Mouse (Mus musculus) hindlimb bud, embryonic 11.5 days (tissue): ENCODE results near the gene Colec11.

Experiments
- DNase-seq: peaks from one replicate; pipeline ENCODE4 v3.0.0-alpha.2; 2012; ENCODE audit warnings: low read depth, low spot score; ENCODE audit errors: extremely low spot score

The Colec11 gene

DNA sequence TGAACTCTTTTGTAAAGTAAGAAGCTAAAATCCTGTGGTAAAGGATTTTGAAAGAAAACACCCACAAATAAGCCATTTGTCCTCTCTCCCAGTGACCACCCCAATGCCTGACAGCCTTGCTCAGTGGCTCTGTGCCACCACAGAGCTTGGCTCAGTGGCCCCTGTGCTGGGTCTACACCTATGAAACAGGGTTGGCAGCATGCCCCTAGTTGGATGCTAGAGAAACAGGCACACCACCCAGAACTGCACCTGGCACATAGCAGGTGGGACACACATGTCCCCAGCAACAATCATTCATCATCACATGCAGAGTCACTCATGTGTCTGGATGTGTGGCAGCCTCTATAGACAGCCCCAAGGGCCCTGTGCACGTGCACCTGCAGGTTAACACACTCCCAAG, 19.7 kb downstream of the Colec11 start:
- no peak for DNase-seq

DNA sequence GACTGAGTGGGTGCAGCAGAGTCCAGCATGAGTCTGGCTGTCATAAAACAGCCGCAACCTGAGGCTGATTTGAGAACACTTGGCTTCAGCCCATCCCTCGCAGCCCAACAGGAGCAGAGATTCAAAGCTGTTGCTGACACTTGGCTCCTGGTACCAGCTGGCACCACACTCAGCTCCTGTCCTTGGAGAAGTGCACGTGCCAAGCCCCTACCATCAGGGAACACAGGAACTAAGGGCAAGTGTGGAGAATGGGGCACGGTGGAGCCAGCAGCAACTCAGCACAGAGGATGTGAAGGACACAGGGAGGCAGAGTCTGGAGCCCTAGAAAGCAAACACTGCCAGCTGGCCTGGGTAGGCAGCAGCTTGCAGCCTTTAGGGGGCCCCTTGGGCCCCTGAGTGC, 20.9 kb downstream of the Colec11 start:
- DNase-seq = no peak

DNA sequence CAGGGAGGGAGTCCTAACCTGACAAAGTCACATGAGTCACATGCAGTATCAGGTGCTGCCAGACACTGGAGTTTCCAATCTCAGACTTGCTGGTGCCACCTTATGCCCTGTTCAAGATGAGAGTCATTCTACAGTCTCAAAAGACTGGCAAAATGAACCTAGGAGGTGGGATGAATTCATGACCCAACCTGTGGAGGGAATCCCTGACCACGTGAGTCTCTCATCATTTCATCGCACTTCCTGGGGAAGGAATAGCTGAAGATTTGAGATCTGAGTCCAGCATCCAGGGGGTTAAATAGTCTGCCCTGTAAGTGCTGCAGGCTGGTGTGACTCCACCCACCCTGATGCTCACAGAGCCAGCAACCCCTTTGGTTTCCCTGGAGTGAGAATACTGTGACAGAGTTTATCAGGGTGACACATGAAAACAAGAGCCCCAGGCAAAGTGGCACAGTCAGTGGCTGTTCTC, 24.6 kb downstream of the Colec11 start:
- DNase-seq = no peak

DNA sequence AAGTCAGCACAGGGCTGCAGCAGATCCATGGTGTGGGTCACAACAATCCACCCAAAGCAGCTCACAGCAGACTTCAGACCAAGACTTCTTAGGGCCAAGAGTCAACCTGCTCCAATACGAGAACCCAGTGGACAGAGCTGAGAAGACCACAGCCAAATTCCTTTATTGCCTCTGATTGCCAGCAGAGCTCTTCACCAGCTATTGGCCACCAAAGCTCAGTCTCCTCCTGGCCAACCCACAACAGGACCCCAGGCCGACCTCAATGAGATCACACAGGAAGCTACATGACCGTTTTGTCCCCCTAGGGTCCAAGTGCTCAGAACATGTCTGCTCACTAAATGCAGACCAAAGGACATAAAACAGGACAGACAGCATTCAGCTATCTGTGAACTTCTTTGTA, 25.1 kb downstream of the Colec11 start:
- DNase-seq = no peak

DNA sequence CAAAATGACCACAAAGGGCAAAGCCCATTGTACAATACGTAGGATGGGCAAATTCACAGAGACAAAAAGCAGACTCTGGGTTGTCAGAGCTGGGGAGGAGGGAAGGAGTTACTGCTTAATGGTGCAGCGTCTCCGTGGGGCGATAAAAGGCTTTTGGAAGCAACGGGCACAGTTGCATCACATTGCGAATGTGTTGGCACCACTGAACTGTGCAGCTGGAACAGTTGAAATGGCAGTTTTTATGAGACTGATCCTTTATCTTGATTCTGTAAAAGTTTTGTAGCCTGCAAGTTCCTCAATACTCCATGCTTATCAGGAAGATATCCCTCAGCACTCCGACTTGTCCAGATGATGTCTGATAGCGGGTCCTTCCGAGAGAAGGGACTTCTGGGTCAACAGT, 25.5 kb downstream of the Colec11 start:
- DNase-seq = no peak

DNA sequence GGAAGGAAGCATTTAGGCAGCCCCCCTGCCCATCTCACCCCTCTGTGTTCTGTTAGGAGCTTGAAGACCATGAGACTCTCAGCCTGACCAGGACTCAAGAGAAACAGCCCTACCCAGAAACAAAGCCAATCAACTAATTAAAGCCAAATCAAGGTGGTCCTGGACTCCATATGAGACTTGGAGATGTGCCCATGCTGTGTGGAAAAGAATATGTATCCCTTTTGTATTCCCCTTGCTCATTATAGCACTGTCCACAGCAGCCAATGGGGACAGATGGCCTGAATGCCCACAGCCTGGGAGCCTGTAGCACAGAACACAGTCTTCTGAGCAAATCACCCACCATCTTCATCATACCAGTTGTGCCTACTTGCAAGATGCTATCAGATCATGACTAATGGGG, 26.3 kb downstream of the Colec11 start:
- DNase-seq = no peak

DNA sequence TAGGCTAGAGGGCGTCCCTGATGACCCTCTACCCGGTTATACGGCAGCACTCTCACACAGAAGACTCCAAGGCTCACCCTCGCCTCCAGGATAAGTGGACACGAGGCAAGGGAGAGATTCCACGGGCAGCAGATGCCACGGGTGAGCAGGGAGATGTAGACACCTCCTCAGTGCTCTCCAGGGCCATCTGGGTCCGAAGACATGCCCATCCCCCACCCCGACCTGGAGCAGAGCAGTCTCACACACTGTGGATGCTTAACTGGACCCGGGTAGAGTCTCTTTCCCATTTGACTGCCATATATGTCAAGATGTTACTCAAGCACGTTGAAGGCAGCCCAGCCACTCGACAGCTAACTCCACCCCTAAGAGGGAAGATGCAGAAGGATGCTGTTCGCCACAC, 32.7 kb downstream of the Colec11 start:
- DNase-seq = no peak

DNA sequence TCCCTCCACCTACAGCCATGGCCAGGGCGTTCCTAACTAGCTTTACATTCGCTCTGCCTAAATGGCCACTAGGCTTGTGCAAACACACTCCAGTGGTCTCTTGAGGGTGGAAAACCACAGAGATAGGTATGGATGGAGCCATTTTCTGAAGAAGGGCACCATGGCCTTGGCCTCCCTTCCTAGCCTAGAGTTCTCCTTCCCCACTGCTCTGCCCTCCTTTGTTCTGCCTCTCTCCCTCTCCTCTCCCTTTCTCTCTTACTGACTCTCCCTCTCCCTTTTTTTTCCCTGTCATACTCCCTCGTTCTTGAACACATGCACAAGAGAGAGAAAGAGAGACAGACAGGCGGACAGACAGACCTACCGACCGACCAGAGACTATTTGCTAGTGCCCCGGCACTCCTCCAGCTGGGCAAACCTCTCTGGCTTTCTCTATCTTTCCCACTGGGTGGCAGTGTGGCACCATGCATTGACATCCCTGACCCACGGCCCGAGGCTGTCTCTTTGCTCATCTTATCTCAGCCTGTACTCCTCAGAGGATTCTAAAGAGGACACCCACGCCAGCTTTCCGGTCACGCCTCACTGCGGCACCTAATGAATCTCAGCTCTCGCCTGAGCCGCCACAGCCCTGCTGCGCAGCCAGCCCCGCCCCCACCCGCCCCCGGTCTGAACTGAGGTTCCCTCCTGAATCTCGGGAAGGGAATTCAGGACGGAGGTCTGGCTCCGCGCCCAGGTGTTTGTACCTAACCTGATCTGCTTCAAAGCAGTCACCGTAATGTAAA, 33.9 kb downstream of the Colec11 start:
- no peak for DNase-seq

DNA sequence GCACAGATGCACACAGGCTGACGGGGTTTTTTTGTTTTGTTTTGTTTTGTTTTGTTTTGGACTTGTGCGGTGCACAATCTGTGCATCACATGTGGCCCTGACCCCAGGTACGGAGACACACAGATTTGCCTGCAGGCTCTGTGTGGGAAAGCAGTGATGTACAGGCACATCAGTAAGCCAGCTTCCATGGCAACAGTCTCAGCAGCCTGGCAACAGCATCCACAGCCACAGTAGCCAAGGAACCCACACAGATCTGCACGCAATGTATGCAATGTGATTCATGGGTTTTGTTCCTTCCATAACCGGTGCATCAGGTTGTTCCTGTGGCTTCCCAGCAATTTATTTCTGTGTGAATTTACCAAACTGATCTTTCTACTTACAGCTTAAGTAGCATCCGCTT, 35.2 kb downstream of the Colec11 start:
- no peak for DNase-seq

DNA sequence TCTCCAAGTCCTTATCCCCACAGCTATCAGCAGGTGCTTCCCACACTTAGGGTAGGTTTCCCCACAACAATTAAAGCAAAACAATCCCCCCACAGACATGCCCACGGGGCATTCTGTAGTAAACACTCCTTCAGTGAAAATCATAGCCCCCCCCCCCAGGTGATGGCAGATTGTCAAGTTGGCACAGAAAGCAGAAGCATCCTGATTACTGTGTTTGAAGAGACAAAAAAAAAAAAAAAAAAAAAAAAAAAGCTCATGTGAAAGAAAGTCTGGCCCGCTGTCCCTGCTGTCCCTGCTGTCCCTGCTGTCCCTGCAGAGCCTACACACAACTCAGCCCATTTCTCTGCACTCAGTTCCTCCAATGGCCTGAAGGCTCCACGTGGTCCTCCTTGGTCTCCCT, 39.1 kb downstream of the Colec11 start:
- no peak for DNase-seq

DNA sequence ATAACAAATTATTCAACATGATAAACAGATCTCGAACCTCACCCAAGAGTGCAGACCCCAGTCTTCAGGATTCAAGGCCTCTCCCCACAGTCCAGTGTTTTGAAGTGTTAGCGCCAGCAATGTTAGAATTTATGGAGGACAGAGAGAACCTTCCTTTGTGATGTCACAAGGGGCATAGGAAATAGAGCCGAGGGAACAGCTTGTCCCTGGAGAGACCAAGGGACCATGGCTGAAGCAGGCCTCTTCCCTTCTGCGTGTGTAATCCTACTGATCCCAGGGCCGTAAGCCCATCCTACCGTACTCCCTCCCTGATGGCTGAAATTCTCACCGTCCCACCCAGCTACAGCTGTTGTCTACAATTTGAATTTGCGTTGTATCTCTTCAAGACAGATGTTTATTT, 40.8 kb downstream of the Colec11 start, which contains the start of gene Allc:
Gene Allc (minus strand): TSS at position 101 of the 400 bp plus-strand sequence.
- DNase-seq = no peak

DNA sequence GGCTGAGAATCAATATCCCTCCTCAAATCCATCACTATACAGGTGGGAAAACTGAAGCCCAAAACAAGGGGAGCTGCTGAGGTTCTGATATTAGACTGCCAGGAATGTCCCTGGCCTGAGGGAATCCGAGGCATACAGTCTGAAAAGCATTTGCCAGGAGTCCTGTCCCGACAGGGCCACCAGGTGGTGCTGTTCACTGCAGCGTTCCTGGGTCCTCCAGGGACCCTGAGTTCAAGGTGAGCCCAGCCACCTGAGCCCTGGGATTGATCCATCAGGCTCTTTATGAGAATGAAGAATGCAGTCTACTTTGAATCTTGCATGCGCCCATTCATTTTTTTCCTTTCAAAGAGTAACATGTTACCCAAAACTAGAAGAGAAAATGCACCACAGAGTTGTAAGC, 44.0 kb downstream of the Colec11 start:
- no peak for DNase-seq

DNA sequence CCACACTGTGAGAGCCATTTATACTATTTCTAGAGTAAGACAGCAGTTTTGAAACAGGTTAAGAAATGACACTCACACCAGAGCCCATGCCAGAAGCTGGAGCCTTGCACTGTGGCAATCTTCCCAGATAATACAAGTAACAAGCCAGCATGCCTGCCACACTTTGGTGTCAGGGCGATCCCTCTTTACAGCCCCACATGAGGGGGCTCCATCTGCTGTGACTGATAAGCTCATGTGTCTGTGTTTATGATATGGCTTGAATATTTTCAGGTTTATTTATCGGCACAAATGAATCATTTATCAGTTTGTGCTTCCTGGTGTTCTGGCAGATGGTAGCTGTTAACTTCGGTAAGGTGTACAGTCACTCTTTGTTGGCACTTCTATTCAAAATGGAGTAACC, 45.0 kb downstream of the Colec11 start:
- DNase-seq = no peak

DNA sequence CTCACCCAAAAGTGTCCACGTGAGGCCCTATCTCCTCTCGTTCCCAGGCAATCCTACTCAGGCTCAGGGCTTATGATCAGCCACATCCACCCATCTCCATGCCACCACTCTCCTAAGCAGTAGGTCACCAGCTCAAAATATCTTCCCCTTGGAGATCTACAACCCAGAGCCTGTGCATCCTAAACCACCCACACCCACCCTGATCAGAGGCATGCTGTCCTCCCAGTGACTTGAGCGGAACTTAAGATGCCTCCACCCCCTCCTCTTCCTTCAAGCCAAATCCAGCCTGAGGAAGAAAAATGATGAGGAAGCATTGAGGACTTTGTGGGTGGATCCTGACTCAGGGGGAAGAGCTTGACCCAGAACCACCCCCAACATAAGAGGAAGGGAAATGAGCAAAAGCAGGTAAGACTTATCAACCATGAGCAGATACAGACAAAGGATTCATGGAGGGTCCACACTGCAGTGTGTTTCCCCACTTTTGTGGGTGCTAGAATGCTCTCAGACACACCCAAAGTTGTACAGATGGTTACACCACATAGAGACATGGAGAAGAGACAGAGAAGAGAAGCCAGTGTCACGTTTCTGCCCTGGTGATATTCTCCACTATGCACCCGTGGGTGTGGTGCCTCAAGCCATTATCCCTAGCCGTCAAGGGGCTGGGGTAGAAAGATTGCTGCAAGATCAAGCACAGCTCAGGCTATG, 47.7 kb downstream of the Colec11 start:
- no peak for DNase-seq

DNA sequence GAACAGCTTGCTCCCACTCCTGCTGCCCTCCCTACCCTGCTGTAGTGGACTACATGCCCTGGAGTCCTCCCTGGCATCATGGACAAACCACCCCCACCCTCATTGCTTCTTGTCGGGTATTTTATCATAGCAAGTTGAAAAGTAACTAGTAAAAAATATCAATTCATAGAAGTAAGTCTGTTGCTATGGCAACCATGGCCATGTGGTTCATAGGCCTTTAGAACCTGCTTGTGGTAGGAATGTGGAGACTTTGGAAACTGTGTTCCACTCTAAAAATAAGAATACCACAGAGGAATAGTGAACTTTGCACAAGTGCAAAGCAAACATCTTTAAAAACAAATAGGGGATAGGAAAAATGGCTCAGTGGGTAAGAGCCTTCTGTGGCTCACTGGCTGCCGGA, 50.9 kb downstream of the Colec11 start:
- DNase-seq = no peak

DNA sequence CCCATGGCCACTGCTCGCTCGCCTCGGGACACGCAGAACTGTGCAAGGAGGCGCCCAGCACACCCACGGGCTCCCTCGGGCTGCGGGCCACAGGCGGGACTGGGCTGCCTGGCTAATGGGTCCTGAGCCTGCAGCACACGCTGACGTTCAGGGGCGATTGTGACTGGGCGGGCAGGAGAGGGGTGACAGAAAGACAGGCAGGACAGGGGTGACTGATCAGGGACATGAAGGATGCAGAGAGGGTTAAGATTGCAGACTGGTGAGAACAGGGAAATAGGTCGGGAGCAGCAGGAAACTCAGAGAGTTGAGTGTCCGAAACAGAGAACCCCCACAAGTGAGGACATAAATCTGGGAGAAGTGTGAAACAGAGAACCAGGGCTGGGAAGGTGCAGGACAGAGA, 70.9 kb downstream of the Colec11 start, which contains the start of gene Dcdc2c:
Gene Dcdc2c (minus strand): TSS at position 101 of the 400 bp plus-strand sequence.
- no peak for DNase-seq

DNA sequence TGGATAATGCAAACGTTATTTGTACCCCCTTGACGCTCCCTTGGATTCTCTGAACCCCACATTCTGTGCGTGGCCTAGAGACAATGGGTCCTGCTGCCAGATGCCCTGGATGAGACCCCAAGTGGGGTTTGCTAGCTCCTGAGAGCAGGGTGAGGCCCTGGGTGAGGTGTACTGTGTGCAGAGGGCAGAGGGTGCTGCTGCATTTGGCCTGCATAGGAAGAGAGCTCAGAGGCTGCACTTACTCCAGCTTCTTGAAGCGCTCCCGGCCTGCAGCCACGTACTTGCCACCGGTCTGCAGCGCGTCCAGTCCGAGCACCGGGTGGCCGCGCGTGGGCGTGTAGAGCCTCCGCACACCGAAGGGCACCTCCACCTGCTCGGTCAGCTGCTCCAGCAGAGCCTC, 71.4 kb downstream of the Colec11 start:
- no peak for DNase-seq

DNA sequence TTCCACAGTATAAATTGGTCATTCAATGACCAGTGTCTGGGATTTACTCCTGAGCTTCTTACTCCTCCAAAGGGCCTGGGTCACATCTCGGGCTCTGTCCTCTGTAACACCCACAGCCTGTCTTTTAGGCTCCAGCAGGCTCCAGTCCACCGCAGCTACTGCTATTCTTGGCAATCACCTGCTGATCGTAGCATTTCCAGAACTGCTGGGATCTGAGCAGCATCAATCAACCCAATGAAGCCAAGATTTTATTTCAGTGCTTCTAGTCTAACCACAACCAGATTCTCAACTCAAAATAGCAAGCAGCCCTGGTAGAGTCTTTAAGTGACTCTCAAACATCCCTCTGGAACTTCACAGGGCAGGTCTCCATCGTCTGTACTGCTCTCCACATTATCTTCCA, 74.3 kb downstream of the Colec11 start:
- no peak for DNase-seq
